Mouse (Mus musculus) limb, embryonic 11.5 days (tissue): ENCODE measurements around the gene Gnb1l. TPM values are rescaled to one million over a fixed set of nuclear protein-coding genes. Genes with fewer than 3 reads are reported as not detected.

Experiments
- ATAC-seq: fragments of 200-750 bp; cut with Nextera tagmentation; 2 replicates; pipeline ENCODE4 v1.8.0; 2017; ENCODE audit warnings: low read depth; ENCODE audit not compliant: insufficient number of reproducible peaks, low FRiP score, low TSS enrichment
- DNase-seq: peaks from one replicate; pipeline ENCODE4 v3.0.0-alpha.2; 2015; ENCODE audit warnings: low spot score
- H3K27ac ChIP-seq: fragments of 300-500 bp; sonication (generic); replicated peaks from 2 replicates; pipeline ENCODE4 v1.5.1; 2014; ENCODE audit warnings: low read depth, mild to moderate bottlenecking, low read length
- H3K27me3 ChIP-seq: fragments of 300-500 bp; sonication (generic); 2 replicates; pipeline ENCODE4 v1.6.1; 2014; ENCODE audit warnings: mild to moderate bottlenecking, low read length, mixed read lengths; ENCODE audit not compliant: control insufficient read depth, insufficient read depth
- H3K36me3 ChIP-seq: fragments of 300-500 bp; sonication (generic); 2 replicates; pipeline ENCODE4 v1.6.1; 2014; ENCODE audit warnings: mild to moderate bottlenecking, low read length, moderate library complexity, mixed read lengths; ENCODE audit not compliant: control insufficient read depth, insufficient read depth
- H3K4me1 ChIP-seq: fragments of 300-500 bp; sonication (generic); 2 replicates; pipeline ENCODE4 v1.6.1; 2014; ENCODE audit warnings: low read length, mixed read lengths; ENCODE audit not compliant: control insufficient read depth, insufficient read depth
- H3K4me2 ChIP-seq: fragments of 300-500 bp; sonication (generic); 2 replicates; pipeline ENCODE4 v1.6.1; 2014; ENCODE audit warnings: low read depth, mild to moderate bottlenecking, moderate library complexity; ENCODE audit not compliant: severe bottlenecking
- H3K4me3 ChIP-seq: fragments of 300-500 bp; sonication (generic); 2 replicates; pipeline ENCODE4 v1.5.1; 2014; ENCODE audit warnings: low read depth, low read length
- H3K9ac ChIP-seq: fragments of 300-500 bp; sonication (generic); 2 replicates; pipeline ENCODE4 v1.6.1; 2014; ENCODE audit warnings: mild to moderate bottlenecking, low read length
- H3K9me3 ChIP-seq: fragments of 300-500 bp; sonication (generic); 2 replicates; pipeline ENCODE4 v1.6.1; 2016; ENCODE audit warnings: low read length; ENCODE audit not compliant: control insufficient read depth
- WGBS: fragments of 180-500 bp; shearing (Covaris S2); extraction: QIAGEN DNeasy Blood & Tissue Kit; methylation state at CpG from one replicate; pipeline ENCODE4 v1.1.7; 2014; 5-methylcytosine and 5-hydroxymethylcytosine counted together
- polyA plus RNA-seq: library from polyadenylated mRNA; unstranded; fragments of >200 nt; fragmentation: Nextera tagmentation; extraction: Ambion mirVana; gene quantifications from 2 replicates; pipeline ENCODE4 v1.2.1, GENCODE M21; 2014

Gnb1l gene
- polyA plus RNA-seq, 1 experiment from 2014 or later, result 18.6 TPM

- no peak for DNase-seq
- H3K36me3 ChIP-seq, result no peaks in the 10 kb centered on the region
- no peaks in the 10 kb centered on the region for H3K27me3 ChIP-seq
- H3K27ac ChIP-seq, result no peak overlapping the region
- H3K4me2 ChIP-seq, result no peak overlapping the region
- H3K4me1 ChIP-seq, result no peaks in the 10 kb centered on the region
- H3K9me3 ChIP-seq, result no peaks in the 10 kb centered on the region
- WGBS, result 87% methylated on average over 3 of the region's 3 CpGs
- no peak overlapping the region for H3K9ac ChIP-seq
- H3K4me3 ChIP-seq, result no peak overlapping the region
- no peak for ATAC-seq
These were observed 39.0 kb downstream of the Gnb1l start for GRCm38 (mm10) chr16:18537407-18537990.

GRCm38 (mm10) chr16:18539281-18539680 lies 40.8 kb downstream of the Gnb1l start:
- Histone ChIP-seq H3K27ac (no peak overlapping the region), H3K36me3 (no peaks in the 10 kb centered on the region), H3K4me1 (no peaks in the 10 kb centered on the region), H3K9me3 (no peaks in the 10 kb centered on the region), H3K4me3 (no peak overlapping the region), H3K9ac (no peak overlapping the region), H3K27me3 (no peaks in the 10 kb centered on the region), H3K4me2 (no peak overlapping the region)
- DNase-seq, result no peak
- 70% methylated on average over 6 of the region's 6 CpGs for WGBS
- no peak for ATAC-seq

GRCm38 (mm10) chr16:18543151-18543829 lies 44.8 kb downstream of the Gnb1l start:
- no peak overlapping the region for H3K4me2 ChIP-seq
- no peaks in the 10 kb centered on the region for H3K4me1 ChIP-seq
- H3K27me3 ChIP-seq, result no peaks in the 10 kb centered on the region
- ATAC-seq, result no peak
- H3K36me3 ChIP-seq, result no peaks in the 10 kb centered on the region
- no peak overlapping the region for H3K4me3 ChIP-seq
- DNase-seq, result no peak
- H3K27ac ChIP-seq, result no peak overlapping the region
- H3K9ac ChIP-seq, result no peak overlapping the region
- 76% methylated on average over 8 of the region's 8 CpGs for WGBS
- H3K9me3 ChIP-seq, result no peaks in the 10 kb centered on the region

GRCm38 (mm10) chr16:18547891-18548290 lies 49.4 kb downstream of the Gnb1l start:
- Histone ChIP-seq H3K27ac (no peak overlapping the region), H3K4me1 (peaks cover 9% of the 10 kb centered on the region; the same call in 1 of the 2 replicates), H3K9ac (no peak overlapping the region), H3K27me3 (no peaks in the 10 kb centered on the region), H3K36me3 (no peaks in the 10 kb centered on the region), H3K4me2 (no peak overlapping the region), H3K4me3 (no peak overlapping the region), H3K9me3 (no peaks in the 10 kb centered on the region)
- WGBS, result 91% methylated on average over 5 of the region's 5 CpGs
- ATAC-seq, result no peak
- DNase-seq, result no peak

GRCm38 (mm10) chr16:18551604-18552003 lies 53.1 kb downstream of the Gnb1l start:
- Histone ChIP-seq H3K9ac (0 out of 2 replicates have a peak overlapping the region, but pooled peaks have one; percentile 2), H3K9me3 (no peaks in the 10 kb centered on the region), H3K4me2 (no peak overlapping the region), H3K4me3 (no peak overlapping the region), H3K27ac (no peak overlapping the region), H3K27me3 (no peaks in the 10 kb centered on the region), H3K36me3 (no peaks in the 10 kb centered on the region), H3K4me1 (peaks cover 30% of the 10 kb centered on the region)
- peak; percentile 28 for DNase-seq
- 20% methylated on average over 9 of the region's 9 CpGs for WGBS
- no peak for ATAC-seq

GRCm38 (mm10) chr16:18552106-18552710 lies 53.7 kb downstream of the Gnb1l start:
- H3K9ac ChIP-seq, result no peak overlapping the region
- WGBS, result 56% methylated on average over 11 of the region's 11 CpGs
- H3K27ac ChIP-seq, result no peak overlapping the region
- H3K4me2 ChIP-seq, result no peak overlapping the region
- no peaks in the 10 kb centered on the region for H3K36me3 ChIP-seq
- H3K9me3 ChIP-seq, result no peaks in the 10 kb centered on the region
- DNase-seq (no peak), ATAC-seq (no peak)
- no peaks in the 10 kb centered on the region for H3K27me3 ChIP-seq
- peaks cover 31% of the 10 kb centered on the region for H3K4me1 ChIP-seq
- no peak overlapping the region for H3K4me3 ChIP-seq

GRCm38 (mm10) chr16:18554721-18555120 lies 56.2 kb downstream of the Gnb1l start:
- peak overlapping the region; percentile 90 for H3K27ac ChIP-seq
- 20% methylated on average over 2 of the region's 2 CpGs for WGBS
- no peak for DNase-seq
- ATAC-seq, result peak; percentile 53; the same call in 1 of the 2 replicates
- no peak overlapping the region; the same call in 1 of the 2 replicates for H3K4me2 ChIP-seq
- H3K9me3 ChIP-seq, result no peaks in the 10 kb centered on the region
- H3K9ac ChIP-seq, result no peak overlapping the region
- H3K27me3 ChIP-seq, result no peaks in the 10 kb centered on the region
- no peaks in the 10 kb centered on the region for H3K36me3 ChIP-seq
- H3K4me3 ChIP-seq, result no peak overlapping the region
- H3K4me1 ChIP-seq, result peaks cover 31% of the 10 kb centered on the region

- no peaks in the 10 kb centered on the region for H3K9me3 ChIP-seq
- no peak overlapping the region for H3K4me3 ChIP-seq
- WGBS, result 15% methylated on average over 17 of the region's 17 CpGs
- peaks cover 31% of the 10 kb centered on the region for H3K4me1 ChIP-seq
- H3K36me3 ChIP-seq, result no peaks in the 10 kb centered on the region
- H3K27ac ChIP-seq, result peak overlapping the region; percentile 90
- no peak overlapping the region for H3K9ac ChIP-seq
- ATAC-seq (peak; percentile 81), DNase-seq (peak; percentile 95)
- no peaks in the 10 kb centered on the region for H3K27me3 ChIP-seq
- no peak overlapping the region; the same call in 1 of the 2 replicates for H3K4me2 ChIP-seq
These were observed 56.9 kb downstream of the Gnb1l start for GRCm38 (mm10) chr16:18555235-18555935.
